Mouse (Mus musculus) lung, embryonic 16.5 days (tissue): ENCODE data around the gene Prss38. TPM values are rescaled to one million over a fixed set of nuclear protein-coding genes. Genes with fewer than 3 reads are reported as not detected.

Experiments
- ATAC-seq: fragments of 200-750 bp; cut with Nextera tagmentation; 2 replicates; pipeline ENCODE4 v1.8.0; 2017; ENCODE audit warnings: low read depth, mild to moderate bottlenecking, moderate library complexity
- H3K27ac ChIP-seq: fragments of 300-500 bp; sonication (generic); 2 replicates; pipeline ENCODE4 v1.5.1; 2014; ENCODE audit warnings: mild to moderate bottlenecking, control low read depth, low read length
- H3K27me3 ChIP-seq: fragments of 300-500 bp; sonication (generic); 2 replicates; pipeline ENCODE4 v1.6.1; 2014; ENCODE audit warnings: low read depth, low read length, mixed read lengths; ENCODE audit not compliant: control insufficient read depth, insufficient read depth
- H3K36me3 ChIP-seq: fragments of 300-500 bp; sonication (generic); 2 replicates; pipeline ENCODE4 v1.6.1; 2014; ENCODE audit warnings: low read length; ENCODE audit not compliant: control insufficient read depth, insufficient read depth
- H3K4me1 ChIP-seq: fragments of 300-500 bp; sonication (generic); replicated peaks from 2 replicates; pipeline ENCODE4 v1.6.1; 2014; ENCODE audit warnings: low read length, mixed read lengths; ENCODE audit not compliant: control insufficient read depth, insufficient read depth
- H3K4me2 ChIP-seq: fragments of 300-500 bp; sonication (generic); 2 replicates; pipeline ENCODE4 v1.6.1; 2014; ENCODE audit warnings: low read depth, low read length, control low read depth
- H3K4me3 ChIP-seq: fragments of 300-500 bp; sonication (generic); 2 replicates; pipeline ENCODE4 v1.5.1; 2014; ENCODE audit warnings: mild to moderate bottlenecking, low read length, control low read depth
- H3K9ac ChIP-seq: fragments of 300-500 bp; sonication (generic); 2 replicates; pipeline ENCODE4 v1.6.1; 2014; ENCODE audit warnings: low read length, control low read depth
- H3K9me3 ChIP-seq: fragments of 300-500 bp; sonication (generic); 2 replicates; pipeline ENCODE4 v1.6.1; 2016; ENCODE audit warnings: low read length; ENCODE audit not compliant: control insufficient read depth
- WGBS: fragments of 180-500 bp; shearing (Covaris S2); extraction: QIAGEN DNeasy Blood & Tissue Kit; methylation state at CpG from one replicate; pipeline ENCODE4 v1.1.7; 2014; 5-methylcytosine and 5-hydroxymethylcytosine counted together
- polyA plus RNA-seq: library from polyadenylated mRNA; unstranded; fragments of >200 nt; fragmentation: Nextera tagmentation; extraction: Ambion mirVana; gene quantifications from 2 replicates; pipeline ENCODE4 v1.2.1, GENCODE M21; 2015

Prss38 gene
- polyA plus RNA-seq, result not detected in 2 replicates

DNA sequence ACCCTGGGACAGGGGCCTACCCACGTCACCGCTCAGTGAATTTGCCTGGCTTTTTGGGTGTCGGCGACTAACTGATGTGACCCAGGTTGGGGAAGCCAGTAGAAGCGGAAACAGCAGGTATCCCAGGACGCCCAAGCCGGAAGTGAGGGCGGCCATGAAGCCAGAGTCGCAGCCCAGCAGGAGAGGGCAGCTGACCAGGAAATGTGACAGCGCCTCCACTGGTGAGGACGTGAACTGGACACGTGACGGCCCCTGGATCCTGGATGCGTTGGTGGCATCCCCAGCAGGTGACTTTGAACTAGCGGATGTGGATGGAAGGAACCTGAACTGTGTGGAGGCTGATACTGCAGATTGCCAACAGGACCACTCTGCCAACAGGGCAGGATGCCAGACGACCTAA lies at the start of gene Prss38:
TSS of gene Prss38 (minus strand) at position 183 of the 400 bp plus-strand sequence.
- no peaks in the 10 kb centered on the region for H3K4me1 ChIP-seq
- H3K36me3 ChIP-seq, result no peaks in the 10 kb centered on the region
- 76% methylated on average over 16 of the region's 16 CpGs for WGBS
- H3K27me3 ChIP-seq, result no peaks in the 10 kb centered on the region
- H3K4me2 ChIP-seq, result no peak within 1 kb of the TSS
- H3K9me3 ChIP-seq, result no peaks in the 10 kb centered on the region
- no peak within 1 kb of the TSS for H3K4me3 ChIP-seq
- no peak for ATAC-seq
- H3K9ac ChIP-seq, result no peak within 1 kb of the TSS
- H3K27ac ChIP-seq, result no peak within 1 kb of the TSS

DNA sequence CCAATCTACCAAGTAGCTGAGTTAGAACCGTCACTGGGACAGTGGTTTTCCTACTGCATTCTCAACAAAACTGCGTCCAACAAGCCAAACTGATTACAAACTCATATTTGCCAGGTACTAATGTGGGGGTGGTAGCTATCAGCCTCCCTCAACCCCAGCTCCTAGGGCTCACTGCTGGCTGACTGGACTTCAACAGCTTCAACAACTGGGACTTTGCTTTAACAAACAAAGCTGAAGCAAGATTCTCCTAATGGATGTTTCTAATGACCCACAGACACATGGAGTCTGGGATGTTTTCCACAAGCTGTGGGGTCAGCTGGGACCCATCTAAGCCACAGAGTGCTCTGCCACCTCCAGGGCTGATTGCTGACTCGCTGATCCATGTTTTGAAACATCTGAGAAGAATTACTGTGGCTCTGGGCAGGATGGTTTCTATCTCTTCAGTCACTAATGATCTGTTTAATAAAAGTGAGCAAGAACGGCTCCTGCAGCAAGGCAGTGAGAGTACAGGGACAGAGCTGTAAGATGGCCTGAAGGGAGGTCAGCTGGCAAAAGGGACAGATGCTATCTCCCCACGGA lies 47.6 kb upstream of the Prss38 start:
- H3K4me3 ChIP-seq, result no peak overlapping the region
- no peaks in the 10 kb centered on the region for H3K27me3 ChIP-seq
- no peak overlapping the region for H3K9ac ChIP-seq
- H3K27ac ChIP-seq, result no peak overlapping the region
- H3K9me3 ChIP-seq, result no peaks in the 10 kb centered on the region
- H3K4me2 ChIP-seq, result no peak overlapping the region
- 70% methylated on average over 5 of the region's 5 CpGs for WGBS
- ATAC-seq, result peak; percentile 54
- H3K4me1 ChIP-seq, result no peaks in the 10 kb centered on the region; the same call in 1 of the 2 replicates
- H3K36me3 ChIP-seq, result peaks cover 12% of the 10 kb centered on the region

DNA sequence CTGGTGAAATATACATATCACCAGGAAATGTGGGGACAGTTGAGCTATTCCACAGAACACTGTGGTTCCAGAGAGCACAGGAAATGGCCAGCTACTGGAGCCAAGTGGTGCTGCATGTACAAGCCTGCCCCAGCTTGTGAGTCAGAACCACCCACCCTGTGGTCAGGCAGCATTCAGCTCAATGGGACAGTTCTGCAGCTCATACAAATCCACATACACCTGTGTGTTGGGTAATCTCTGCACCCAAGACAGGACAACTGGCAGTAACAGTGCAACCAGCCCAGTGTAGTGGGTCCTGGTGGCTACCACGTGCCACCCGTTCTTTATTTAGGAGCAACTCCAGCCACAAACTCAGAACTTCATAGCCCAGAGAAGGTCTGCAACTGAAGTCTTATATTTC lies 46.5 kb upstream of the Prss38 start:
- ATAC-seq, result no peak
- Histone ChIP-seq H3K4me3 (no peak overlapping the region), H3K27me3 (no peaks in the 10 kb centered on the region), H3K36me3 (peaks cover 5% of the 10 kb centered on the region), H3K9me3 (no peaks in the 10 kb centered on the region), H3K27ac (peak overlapping the region; percentile 26; the same call in 1 of the 2 replicates), H3K9ac (no peak overlapping the region), H3K4me2 (no peak overlapping the region), H3K4me1 (no peaks in the 10 kb centered on the region; the same call in 1 of the 2 replicates)
- WGBS, result 87% methylated on average over 2 of the region's 2 CpGs

DNA sequence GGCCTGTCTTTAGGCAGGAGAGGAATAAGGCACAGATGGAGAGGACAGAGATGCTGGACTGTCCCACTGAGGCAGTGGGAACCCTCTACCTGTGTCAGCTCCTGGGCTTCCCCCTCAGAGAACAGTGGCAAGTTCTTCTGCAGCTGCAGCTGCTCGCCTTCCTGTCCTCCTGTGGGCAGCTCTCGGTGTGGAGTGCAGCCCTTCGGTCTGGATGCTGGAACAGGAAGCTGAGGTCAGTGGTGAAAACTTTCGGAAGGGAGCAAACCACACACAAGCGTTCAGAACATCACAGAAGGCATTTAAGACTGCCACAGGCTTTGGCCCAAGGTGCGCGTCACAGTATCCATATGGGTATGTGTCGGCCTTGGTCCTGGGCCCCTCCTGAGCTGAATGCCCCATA lies 46.0 kb upstream of the Prss38 start:
- WGBS, result 73% methylated on average over 8 of the region's 8 CpGs
- no peak overlapping the region for H3K4me3 ChIP-seq
- H3K27ac ChIP-seq, result no peak overlapping the region
- no peaks in the 10 kb centered on the region for H3K9me3 ChIP-seq
- H3K36me3 ChIP-seq, result peaks cover 5% of the 10 kb centered on the region
- H3K27me3 ChIP-seq, result no peaks in the 10 kb centered on the region
- no peaks in the 10 kb centered on the region; the same call in 1 of the 2 replicates for H3K4me1 ChIP-seq
- no peak overlapping the region for H3K4me2 ChIP-seq
- ATAC-seq, result no peak
- no peak overlapping the region for H3K9ac ChIP-seq

DNA sequence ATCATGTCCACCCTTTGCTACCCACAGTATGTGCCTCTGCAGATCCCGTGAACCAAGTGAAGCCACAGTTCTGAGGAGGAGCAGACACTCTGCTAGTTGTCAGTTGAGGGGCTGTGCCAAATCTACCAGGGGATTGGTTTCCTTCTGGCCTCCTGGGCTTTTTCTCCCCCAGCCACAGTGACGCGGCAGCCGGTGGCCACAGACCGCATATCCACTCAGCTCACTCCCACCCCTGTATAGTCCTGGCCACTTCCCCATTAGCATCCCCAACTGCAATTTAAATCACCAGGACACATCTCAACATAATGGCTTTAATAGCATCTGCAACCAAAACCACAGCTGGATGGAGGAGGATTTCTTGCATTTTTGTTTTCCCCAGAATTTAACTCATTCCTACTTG lies 43.3 kb upstream of the Prss38 start:
- no peak for ATAC-seq
- Histone ChIP-seq H3K4me3 (no peak overlapping the region), H3K9me3 (no peaks in the 10 kb centered on the region), H3K9ac (no peak overlapping the region), H3K27me3 (no peaks in the 10 kb centered on the region), H3K27ac (no peak overlapping the region), H3K4me1 (no peaks in the 10 kb centered on the region), H3K4me2 (no peak overlapping the region), H3K36me3 (peaks cover 2% of the 10 kb centered on the region; the same call in 1 of the 2 replicates)
- WGBS, result 78% methylated on average over 5 of the region's 5 CpGs

DNA sequence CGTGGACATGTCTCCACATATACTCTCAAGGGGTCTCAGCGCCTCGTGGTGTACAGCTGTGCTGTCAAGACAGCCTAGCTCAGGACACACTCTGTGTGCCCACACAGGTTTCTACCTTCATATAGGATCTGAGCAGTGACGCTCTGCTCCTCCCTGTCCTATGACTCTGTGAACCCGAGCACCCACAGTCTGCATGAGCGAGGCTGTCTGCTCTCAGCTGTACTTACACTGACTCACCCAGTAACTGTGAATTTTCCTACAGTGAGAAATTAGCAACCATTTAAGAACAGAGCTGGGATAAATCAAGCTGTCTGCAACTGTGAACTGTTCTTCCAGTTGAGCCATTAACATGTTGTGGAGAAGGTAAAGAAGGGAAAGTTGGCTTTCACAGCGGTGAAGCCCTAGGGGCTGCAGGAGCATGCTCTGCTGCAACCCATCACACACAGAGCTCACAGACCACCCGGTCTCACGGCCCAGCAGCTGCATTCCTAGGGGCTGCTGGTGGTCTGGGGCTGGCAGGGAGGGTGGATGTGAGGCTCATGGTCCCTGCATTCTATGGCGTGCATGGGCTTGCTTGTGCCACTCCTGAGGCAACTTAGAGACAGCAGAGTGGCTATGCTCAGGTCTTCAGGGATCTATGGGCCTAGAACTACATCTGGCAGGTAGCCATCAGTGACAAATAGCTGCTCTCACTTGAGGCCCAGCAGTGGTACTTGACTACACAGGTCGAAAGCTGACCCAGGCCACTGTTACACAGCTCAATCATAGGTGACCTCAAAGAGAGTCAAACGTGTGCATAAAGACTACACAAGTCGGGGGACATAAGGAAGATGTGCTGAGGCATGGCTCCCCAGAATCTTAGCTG lies 37.8 kb upstream of the Prss38 start:
- Histone ChIP-seq H3K9me3 (no peaks in the 10 kb centered on the region), H3K36me3 (0 out of 2 replicates have a peak, but pooled peaks cover 2% of the 10 kb centered on the region), H3K27ac (no peak overlapping the region), H3K9ac (no peak overlapping the region), H3K4me3 (no peak overlapping the region), H3K4me2 (no peak overlapping the region), H3K4me1 (no peaks in the 10 kb centered on the region), H3K27me3 (no peaks in the 10 kb centered on the region)
- 79% methylated on average over 13 of the region's 13 CpGs for WGBS
- ATAC-seq, result no peak

DNA sequence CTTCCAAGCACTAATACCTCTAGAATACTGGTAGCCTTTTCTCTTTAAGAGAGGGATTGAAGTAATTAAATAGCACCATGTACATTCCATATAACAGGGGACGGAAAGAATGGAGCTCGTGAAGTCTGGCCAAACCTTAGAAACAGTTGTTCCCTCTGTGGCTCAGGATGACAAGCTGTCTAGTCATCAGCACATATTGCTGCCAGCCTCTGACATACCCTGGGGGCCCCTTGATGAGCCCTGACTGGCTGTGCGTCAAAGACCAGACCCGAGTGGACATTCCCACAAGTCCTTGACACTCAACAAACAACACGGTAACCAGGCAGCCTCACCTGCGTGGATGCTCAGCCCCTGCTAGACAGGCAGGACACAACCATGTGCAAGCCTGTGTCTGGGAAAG lies 36.6 kb upstream of the Prss38 start:
- Histone ChIP-seq H3K27ac (no peak overlapping the region), H3K36me3 (peaks cover 5% of the 10 kb centered on the region; the same call in 1 of the 2 replicates), H3K9ac (no peak overlapping the region), H3K4me3 (no peak overlapping the region), H3K9me3 (no peaks in the 10 kb centered on the region), H3K27me3 (no peaks in the 10 kb centered on the region), H3K4me1 (no peaks in the 10 kb centered on the region), H3K4me2 (no peak overlapping the region)
- ATAC-seq, result no peak
- 65% methylated on average over 6 of the region's 6 CpGs for WGBS

DNA sequence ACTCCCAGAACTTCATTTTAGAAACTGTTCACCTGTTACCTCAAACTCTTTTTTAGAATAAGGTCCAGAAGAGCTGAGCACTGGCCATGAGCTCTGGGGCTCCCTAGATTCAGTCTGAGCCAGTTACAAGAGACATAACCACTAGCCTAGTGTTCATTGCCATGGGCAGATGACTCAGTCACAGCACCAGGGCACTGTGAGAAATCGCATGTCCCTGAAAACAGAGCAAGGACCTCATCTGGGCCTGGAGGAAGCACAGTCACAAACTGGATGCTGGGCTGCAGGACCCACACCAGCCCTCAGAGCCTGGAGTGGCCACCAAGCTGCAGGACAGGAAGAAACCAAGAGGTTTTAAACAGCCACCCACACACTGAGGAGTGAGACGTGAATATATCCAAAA lies 35.4 kb upstream of the Prss38 start:
- Histone ChIP-seq H3K27me3 (no peaks in the 10 kb centered on the region), H3K9ac (no peak overlapping the region), H3K27ac (no peak overlapping the region), H3K4me1 (no peaks in the 10 kb centered on the region), H3K4me2 (no peak overlapping the region), H3K4me3 (no peak overlapping the region), H3K36me3 (peaks cover 5% of the 10 kb centered on the region; the same call in 1 of the 2 replicates), H3K9me3 (no peaks in the 10 kb centered on the region)
- no peak for ATAC-seq
- 49% methylated on average over 2 of the region's 2 CpGs for WGBS

DNA sequence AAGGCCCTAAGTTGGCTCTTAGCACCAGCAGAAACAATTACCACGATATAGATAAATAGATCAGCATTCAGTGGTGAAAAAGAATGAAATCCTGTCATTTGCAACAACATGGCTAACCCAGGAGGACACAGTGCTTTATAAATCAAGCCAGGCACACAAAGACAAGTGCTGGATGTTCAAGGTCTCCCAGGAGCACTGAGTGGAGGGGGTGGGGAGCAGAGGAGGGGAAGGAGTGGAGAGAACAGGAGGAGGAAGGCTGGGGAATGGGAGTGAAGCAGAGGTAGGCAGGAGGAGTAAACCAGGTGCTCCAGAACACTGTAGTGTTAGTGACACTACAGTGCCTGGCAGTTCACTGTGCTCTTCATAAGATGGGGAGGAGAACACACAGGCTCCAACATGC lies 30.3 kb upstream of the Prss38 start:
- H3K4me3 ChIP-seq, result no peak overlapping the region
- H3K9me3 ChIP-seq, result no peaks in the 10 kb centered on the region
- peaks cover 5% of the 10 kb centered on the region; the same call in 1 of the 2 replicates for H3K36me3 ChIP-seq
- 88% methylated on average over 1 of the region's 1 CpGs for WGBS
- H3K9ac ChIP-seq, result no peak overlapping the region
- no peak for ATAC-seq
- H3K27me3 ChIP-seq, result no peaks in the 10 kb centered on the region
- no peak overlapping the region for H3K4me2 ChIP-seq
- H3K27ac ChIP-seq, result no peak overlapping the region
- H3K4me1 ChIP-seq, result no peaks in the 10 kb centered on the region
